Mouse (Mus musculus): Measurements from ENCODE around the gene Skint5.
"Not testable (repeated sequence)": the region's sequence is repeated elsewhere in the genome, so short reads cannot be mapped to it uniquely, and the experiment has no call there.

Gene Skint5

DNA sequence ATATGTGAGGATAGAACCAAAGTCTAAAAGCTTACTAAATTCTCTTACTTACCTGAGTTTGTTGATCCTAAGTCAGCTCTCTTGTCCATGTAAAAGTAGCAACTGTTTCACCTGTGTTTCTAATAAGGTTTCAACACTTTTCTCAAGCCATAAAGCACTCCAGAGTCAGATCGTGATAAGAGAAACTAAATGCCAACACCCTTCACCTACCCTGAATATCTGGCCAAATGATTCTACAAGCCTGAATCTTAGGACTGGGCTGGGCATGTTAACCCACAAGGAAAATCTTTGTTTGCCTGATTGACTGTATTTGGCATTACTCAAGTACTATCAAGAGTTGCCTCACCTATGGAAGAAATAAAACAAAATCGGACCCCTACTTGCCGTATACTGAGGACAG lies at the start of gene Skint5:
Gene Skint5 (minus strand): TSS at position 101 of the 400 bp plus-strand sequence.
- DNase-seq (ENCODE audit: low spot score), result no peak

DNA sequence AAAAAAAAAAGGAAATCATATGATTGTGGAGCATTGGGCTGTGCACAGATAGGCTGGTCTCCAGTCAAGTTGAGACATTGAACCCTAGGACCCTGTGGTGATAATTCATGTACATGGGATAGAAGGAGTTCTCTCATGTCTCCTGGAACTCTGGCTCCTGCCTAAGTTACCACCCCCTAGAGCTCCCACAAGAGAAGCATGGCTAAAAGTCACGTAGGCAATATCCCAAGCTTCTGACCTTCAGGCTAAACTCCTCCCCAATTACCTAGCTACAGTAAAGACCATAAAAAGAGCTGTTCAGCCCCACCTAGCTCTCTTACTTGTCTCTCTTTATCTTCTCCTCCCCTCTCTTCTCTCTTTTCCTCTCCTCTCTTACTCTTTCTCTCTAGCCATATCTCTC lies 42.0 kb downstream of the Skint5 start:
- DNase-seq (ENCODE audit: low spot score), result no peak

GRCm38 (mm10) chr4:113764182-113764581 lies 235.1 kb downstream of the Skint5 start:
- no peak for DNase-seq (ENCODE audit: low spot score)

DNA sequence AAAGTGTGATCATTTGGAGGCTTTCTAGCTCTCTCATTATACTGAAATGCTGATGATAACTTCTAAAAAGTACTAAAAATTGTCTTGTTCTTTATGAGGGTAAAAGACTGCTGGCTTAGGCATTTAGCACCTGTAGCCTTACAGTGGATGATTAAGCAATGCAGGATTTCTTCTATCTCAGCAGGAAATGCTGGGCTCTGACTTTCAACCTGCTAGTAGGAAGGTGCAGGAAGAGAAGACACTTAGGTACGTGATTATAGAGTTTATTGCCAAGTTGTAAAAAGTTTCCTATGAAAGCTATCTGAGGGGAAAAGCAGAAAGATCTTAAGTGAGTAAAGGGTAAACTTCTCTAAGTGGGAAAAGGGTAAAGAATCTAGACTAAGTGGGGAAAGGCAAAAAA lies 235.6 kb downstream of the Skint5 start:
- no peak for DNase-seq (ENCODE audit: low spot score)

DNA sequence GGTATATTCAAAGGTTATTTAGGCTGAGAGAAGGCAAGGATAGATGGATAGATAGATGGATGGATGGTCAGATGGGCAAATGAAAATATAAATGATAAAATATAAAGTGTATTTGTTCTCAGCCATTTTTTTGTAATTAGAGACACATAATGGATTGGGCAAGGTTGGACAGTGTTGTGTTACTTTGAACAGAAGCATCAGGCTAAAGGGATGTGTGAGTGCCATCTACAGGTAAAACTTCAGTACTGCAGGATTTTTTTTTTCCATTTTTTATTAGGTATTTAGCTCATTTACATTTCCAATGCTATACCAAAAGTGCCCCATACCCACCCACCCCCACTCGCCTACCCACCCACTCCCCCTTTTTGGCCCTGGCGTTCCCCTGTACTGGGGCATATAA lies 551.1 kb downstream of the Skint5 start:
- DNase-seq (ENCODE audit: low spot score), result not testable (repeated sequence)

All from c-Kit-positive CD71-positive TER-119-positive erythroid progenitor cells, embryonic 14.5 days (primary cell).